Mouse (Mus musculus) olfactory bulb, adult 2 months (tissue): ENCODE measurements around the gene Irgm2.
"Not testable (repeated sequence)": the region's sequence is repeated elsewhere in the genome, so short reads cannot be mapped to it uniquely, and the experiment has no call there.

Experiments
- CTCF ChIP-seq: fragments of 200-500 bp; IDR thresholded peaks from 2 replicates; pipeline ENCODE4 v1.5.1; 2012; ENCODE audit warnings: low read depth, mild to moderate bottlenecking, low read length, moderate library complexity; ENCODE audit not compliant: insufficient read depth
- POLR2A ChIP-seq: fragments of 200-500 bp; IDR thresholded peaks from 2 replicates; pipeline ENCODE4 v1.6.1; 2012; ENCODE audit warnings: mild to moderate bottlenecking, low read depth, low read length, moderate library complexity; ENCODE audit not compliant: insufficient read depth

DNA sequence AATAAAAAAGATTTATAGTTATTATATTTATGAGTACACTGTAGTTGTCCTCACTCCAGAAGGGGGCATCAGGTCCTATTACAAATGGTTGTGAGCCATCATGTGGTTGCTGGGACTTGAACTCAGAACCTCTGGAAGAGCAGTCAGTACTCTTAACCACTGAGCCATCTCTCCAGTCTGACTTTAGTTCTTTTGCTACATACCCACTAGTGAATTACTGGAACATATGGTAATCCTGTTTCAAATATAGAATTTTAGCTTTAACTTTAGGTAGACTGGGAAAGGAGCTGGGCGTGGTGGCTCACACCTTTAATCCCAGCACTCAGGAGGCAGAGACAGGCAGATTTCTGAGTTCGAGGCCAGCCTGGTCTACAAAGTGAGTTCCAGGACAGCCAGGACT lies 28.6 kb downstream of the Irgm2 start:
- TF ChIP-seq POLR2A, CTCF: not testable (repeated sequence)
